Mouse (Mus musculus): ENCODE results near the gene Ccdc69.
"Not testable (repeated sequence)": the region's sequence is repeated elsewhere in the genome, so short reads cannot be mapped to it uniquely, and the experiment has no call there.

The Ccdc69 gene

GRCm38 (mm10) chr11:55077331-55078231 lies at the start of gene Ccdc69:
Ccdc69 (minus strand) TSS chr11:55078131.
- DNase-seq (ENCODE audit: low spot score): peak; percentile 34

- no peak for DNase-seq (ENCODE audit: low spot score)
Observed at GRCm38 (mm10) chr11:55126663-55127062, 48.7 kb upstream of the Ccdc69 start.

- DNase-seq (ENCODE audit: low spot score): no peak
Observed at GRCm38 (mm10) chr11:55121430-55121829, 43.5 kb upstream of the Ccdc69 start.

GRCm38 (mm10) chr11:55120821-55121271 lies 42.9 kb upstream of the Ccdc69 start:
- DNase-seq (ENCODE audit: low spot score): no peak

GRCm38 (mm10) chr11:55120279-55120678 lies 42.3 kb upstream of the Ccdc69 start:
- no peak for DNase-seq (ENCODE audit: low spot score)

GRCm38 (mm10) chr11:55117031-55117430 lies 39.1 kb upstream of the Ccdc69 start:
- DNase-seq (ENCODE audit: low spot score): no peak

GRCm38 (mm10) chr11:55116004-55116403 lies 38.1 kb upstream of the Ccdc69 start:
- no peak for DNase-seq (ENCODE audit: low spot score)

GRCm38 (mm10) chr11:55114291-55114690 lies 36.4 kb upstream of the Ccdc69 start:
- no peak for DNase-seq (ENCODE audit: low spot score)

- not testable (repeated sequence) for DNase-seq (ENCODE audit: low spot score)
Observed at GRCm38 (mm10) chr11:55113861-55114250, 35.9 kb upstream of the Ccdc69 start.

- no peak for DNase-seq (ENCODE audit: low spot score)
Observed at GRCm38 (mm10) chr11:55113209-55113860, 35.4 kb upstream of the Ccdc69 start.

- no peak for DNase-seq (ENCODE audit: low spot score)
Observed at GRCm38 (mm10) chr11:55110566-55111169, 32.7 kb upstream of the Ccdc69 start.

GRCm38 (mm10) chr11:55109521-55110300 lies 31.8 kb upstream of the Ccdc69 start:
- DNase-seq (ENCODE audit: low spot score): no peak

- DNase-seq (ENCODE audit: low spot score): no peak
Observed at GRCm38 (mm10) chr11:55106636-55107035, 28.7 kb upstream of the Ccdc69 start.

GRCm38 (mm10) chr11:55105389-55105788 lies 27.5 kb upstream of the Ccdc69 start:
- no peak for DNase-seq (ENCODE audit: low spot score)

- no peak for DNase-seq (ENCODE audit: low spot score)
Observed at GRCm38 (mm10) chr11:55103229-55103628, 25.3 kb upstream of the Ccdc69 start.

- DNase-seq (ENCODE audit: low spot score): no peak
Observed at GRCm38 (mm10) chr11:55102015-55102414, 24.1 kb upstream of the Ccdc69 start.

GRCm38 (mm10) chr11:55099868-55100267 lies 21.9 kb upstream of the Ccdc69 start:
- no peak for DNase-seq (ENCODE audit: low spot score)

GRCm38 (mm10) chr11:55099019-55099771 lies 21.3 kb upstream of the Ccdc69 start:
- no peak for DNase-seq (ENCODE audit: low spot score)

GRCm38 (mm10) chr11:55098189-55098915 lies 20.4 kb upstream of the Ccdc69 start:
- no peak for DNase-seq (ENCODE audit: low spot score)

- DNase-seq (ENCODE audit: low spot score): peak; percentile 70
Observed at GRCm38 (mm10) chr11:55097463-55098188, 19.7 kb upstream of the Ccdc69 start, which contains the start of gene Gm2a. Gm2a (plus strand) TSS chr11:55098115.

All from ovary, postnatal 10 days (tissue).